Mouse (Mus musculus) CH12F3 (cell line): ENCODE results near the gene Cfap52.

Experiments used
- in situ Hi-C: fragments of 300-500 bp; cut with MboI; formaldehyde crosslinking; loops from 2 replicates; pipeline ENCODE4 v1.14.3; 2020; ENCODE audit warnings: low sequenced_read_pairs

The Cfap52 gene

DNA sequence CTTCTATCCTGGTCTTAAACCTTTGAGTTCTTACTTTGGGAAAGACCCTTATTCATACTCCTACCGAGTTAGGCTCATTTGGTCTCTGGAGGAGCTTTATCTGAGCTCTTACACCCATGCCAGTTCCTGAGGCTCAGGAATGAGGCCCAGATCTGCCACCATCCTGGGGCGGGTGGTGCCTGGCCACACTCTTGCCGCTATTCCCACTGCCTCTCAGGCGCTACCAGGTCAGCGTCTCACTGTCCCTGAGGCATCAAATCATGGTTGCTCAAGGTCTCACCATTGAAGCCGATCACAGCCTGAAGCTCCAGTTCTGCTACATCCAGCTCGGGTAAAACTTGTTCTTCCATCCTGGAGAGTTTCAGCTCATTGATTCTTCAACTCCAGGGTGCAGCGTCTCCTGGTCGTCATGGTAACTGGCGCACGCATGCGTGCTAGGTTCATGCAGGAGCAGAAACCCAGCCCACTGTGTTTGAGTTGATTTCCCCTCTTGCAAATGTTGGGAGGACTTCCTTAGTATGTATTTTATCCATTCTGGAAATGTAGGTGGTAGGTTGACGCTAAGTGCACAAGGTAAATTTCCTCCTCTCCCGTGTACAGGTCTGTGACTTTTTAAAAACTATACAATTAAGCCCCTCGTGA is at the start of gene Cfap52:
TSS of gene Cfap52 (minus strand) at position 410 of the 642 bp plus-strand sequence.
- in situ Hi-C loops = no loop called here

DNA sequence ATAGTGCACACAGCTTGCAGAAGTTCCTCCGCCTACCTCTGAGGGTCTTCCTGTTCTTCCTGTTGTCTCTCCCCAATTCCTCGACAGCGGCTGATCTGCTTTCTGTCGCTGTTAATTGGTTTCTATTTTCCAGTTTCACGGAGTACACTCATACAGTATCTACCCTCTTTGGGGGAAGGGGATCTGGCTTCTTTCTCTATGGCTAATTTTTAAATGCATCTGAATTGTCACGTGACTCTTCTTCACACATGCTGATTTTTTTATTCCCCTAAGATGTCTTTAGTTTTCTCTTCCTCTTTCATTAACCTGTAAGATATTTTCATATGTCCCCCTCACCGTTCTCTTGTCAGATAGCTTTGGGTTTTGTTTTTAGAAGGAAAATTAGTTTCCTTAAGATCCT is 46.8 kb upstream of the Cfap52 start:
- in situ Hi-C loops = loop anchor here (10.0 kb wide), 1 partner anchor 393 kb away; the partner anchor contains the start of gene Ntn1

DNA sequence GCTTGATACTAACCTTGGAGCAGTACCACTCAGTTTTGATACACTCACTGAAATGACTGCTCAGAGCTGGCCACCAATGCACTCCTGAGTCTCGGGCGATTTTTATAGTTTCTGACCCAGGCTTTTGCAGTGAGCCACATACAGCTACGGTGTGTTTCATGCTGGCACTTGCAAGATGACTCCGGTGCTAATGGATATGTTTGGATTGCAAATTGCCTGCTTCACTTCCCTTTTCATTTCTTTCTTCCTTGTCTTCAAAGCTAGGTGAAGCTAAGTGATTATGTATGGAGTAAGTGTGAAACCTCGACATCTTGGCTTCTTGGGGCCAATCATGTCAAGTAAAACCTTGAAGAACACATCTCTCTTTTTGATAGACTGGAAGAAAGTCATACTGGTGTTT is 43.9 kb upstream of the Cfap52 start:
- in situ Hi-C loops = no loop called here

DNA sequence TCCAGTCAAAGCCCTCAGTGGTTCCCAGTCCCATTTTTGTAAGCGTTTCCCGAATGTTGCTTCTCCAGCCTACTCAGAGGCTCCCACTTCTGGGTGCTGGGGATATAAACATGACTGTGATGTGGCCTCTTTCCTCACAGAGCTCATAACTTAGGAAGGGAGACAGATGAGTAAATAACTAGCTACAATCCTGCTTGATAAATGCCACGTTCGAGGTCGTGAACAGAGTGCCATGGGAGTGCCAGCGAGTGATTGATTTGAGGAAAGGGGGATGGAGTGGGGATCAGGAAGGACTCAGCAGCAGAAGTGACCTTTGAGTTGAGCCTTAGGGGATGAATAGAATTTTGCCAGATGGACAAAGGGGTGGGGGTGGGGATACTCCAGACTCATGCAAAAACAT is 42.2 kb upstream of the Cfap52 start:
- in situ Hi-C loops = no loop called here

DNA sequence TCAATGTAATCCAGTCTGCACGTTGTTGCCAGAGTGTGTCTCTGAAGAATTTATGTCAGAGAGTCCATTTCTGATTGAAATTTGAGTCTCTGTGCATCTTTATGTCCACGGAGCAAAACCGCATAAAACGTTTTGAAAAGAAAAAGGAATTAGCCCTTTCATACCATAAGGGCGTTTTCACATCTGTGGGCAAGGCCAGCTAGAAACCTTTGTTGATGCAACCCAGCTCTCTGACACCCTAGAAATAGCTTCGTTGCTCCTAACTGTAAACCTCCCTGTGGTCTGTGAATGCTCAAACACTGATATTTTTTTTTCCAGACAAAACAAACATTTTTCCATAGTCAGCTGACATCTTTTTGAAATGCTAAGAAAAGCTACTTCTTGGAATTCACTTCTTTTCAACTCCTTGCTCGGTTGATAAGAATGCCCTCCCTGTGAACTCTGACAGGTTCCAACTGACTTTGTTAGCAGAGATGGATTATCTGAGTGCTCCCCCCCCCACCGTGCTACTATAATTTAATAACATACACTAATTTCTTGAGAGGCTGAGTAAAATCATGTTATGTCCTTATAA is 40.9 kb upstream of the Cfap52 start:
- in situ Hi-C loops = no loop called here

DNA sequence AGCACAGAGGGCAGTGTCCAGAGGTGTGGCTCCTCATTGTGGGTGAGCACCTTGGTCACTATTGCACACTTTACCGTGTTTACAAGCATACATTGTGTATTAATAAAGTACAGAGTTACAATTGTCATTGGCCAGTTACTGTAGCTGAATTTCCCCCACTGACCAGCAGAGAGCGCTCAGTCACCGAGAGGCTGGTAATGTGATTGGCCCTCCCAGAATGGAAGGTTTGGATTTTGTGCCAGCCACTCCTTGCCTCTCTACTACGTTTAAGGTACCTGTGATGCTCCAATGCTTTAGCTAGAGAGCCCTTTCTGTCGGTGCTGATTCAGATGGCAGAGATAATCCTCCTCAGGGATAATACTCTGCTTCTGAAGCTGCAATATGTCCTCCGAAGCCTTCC is 38.7 kb upstream of the Cfap52 start:
- in situ Hi-C loops = no loop called here

DNA sequence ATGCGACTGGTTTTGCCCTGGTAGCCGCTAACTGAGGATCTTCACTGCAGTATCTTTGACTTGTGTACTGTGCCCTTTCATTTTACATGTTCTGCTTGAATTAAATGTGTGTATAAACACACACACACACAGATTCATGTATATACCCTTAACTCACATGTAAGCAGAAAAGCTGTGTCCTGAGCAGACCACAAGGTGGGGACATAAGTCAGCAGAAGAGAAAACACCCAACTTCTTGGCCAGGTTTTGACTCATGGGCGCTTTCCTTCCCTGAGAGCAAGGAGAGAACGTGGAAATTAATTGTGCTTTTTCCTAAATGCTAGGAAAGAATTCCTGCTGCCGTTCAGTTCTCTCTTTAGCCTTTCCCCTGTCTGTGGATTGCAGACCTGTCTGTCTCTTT is 34.2 kb upstream of the Cfap52 start:
- in situ Hi-C loops = no loop called here

DNA sequence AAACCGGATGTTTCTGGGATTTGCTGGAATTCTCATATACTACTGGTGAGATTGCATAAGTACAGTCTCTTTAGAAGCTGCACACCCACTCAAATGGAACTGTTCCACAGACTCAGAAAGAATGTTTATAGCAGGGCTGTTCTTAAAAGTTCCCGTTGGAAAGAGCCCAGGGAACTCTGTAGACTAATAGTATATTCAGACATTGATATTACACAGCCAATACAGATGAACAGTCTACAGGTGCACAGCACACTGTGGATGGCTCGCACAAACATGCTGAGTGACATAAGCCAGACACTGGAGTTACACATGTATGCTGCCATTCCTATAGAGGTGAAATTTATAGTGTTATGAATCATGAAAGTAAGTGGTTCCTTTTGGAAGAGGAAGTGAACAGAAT is 33.5 kb upstream of the Cfap52 start:
- in situ Hi-C loops = no loop called here

DNA sequence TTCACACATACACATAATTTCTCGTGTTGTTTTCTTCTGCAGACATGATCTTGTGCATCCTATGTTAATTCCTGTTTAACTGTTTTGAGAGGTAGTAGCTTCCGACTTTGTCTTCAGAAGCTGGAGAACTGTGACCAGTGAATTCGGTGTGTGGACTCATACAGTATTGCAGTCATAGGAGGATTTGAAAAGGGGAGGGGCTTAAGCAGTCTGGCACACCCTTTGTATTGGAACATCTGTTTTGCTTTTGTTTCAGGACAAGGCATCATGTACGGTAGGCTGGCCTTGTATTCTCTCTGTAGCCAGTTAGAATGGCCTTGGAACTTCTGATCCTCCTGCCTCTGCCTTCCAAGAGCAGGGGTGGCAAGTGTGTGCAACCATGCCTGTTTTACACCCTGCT is 30.5 kb upstream of the Cfap52 start:
- in situ Hi-C loops = no loop called here

DNA sequence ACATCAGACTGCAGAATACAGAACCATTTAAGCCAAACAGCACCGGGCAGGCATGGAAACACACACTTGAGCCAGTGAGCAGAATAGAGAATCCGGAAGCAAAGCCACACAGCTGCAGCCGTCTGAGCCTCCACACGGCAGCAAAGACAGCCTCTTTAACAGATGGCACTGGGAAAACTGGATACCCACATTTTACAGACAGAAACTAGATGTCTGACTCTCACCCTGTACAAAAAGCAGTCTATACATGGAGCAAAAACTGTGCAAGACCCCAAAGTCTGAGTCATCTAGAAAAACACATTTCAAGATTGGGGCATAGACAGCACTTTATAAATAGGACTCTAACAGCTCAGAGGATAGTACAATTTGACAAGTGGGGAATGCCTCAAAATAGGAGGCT is 25.8 kb upstream of the Cfap52 start:
- in situ Hi-C loops = no loop called here

DNA sequence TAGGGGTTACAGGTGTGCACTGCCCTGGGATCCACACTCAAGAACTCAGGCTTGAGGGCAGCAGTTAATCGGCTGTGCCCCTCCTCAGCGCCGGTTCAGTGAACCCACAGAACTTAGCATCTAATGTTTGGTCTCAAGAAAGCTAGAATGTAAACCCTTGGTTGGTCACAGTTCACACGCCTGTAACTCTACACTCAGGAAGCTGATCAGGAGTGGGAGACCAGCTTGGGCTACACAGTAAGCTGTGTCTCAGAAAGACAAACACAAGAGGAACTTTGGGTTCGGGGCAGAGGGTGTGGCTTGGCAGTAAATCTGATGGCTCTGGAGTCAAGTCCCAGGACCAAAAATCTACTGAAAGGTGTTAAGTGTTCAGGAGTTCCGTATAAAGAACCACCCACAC is 18.1 kb upstream of the Cfap52 start:
- in situ Hi-C loops = no loop called here

DNA sequence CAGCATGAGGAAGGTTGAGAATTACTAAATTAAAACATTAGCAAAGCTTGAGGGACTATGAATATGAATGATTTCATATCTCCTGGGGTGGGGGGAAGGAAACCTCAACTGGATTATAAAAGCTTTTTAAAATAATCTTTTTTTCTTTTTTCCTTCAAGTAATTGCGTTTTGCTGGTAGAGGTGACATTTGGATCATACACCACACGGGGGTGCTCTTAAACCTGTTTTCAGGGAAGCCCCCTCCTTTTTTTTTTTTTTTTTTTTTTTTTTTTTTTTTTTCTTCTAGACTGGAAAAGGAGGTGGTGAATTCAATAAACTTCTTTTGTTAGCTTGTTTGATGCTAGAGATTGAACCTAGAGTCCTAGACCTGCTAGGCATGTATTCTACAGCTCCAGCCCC is 9.8 kb upstream of the Cfap52 start:
- in situ Hi-C loops = no loop called here

DNA sequence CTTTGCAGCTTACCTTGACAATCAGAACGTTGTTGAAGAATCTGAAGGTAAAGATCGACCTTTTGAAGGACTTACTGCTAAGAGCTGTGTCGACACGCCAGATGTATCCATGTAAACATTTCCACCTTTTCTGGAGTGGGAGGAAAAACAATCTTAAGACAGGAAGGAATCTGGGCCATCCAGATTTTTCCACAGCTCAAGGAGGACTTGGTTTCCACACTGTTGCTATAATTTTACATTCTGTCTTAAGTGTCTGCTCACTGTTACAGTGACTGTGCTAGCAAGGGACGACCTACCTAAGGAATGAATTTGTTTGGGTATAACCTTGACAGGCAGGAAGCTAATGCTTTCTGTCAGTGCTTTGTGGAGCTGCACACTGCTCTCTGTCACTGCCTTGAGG is 7.8 kb upstream of the Cfap52 start:
- in situ Hi-C loops = no loop called here

DNA sequence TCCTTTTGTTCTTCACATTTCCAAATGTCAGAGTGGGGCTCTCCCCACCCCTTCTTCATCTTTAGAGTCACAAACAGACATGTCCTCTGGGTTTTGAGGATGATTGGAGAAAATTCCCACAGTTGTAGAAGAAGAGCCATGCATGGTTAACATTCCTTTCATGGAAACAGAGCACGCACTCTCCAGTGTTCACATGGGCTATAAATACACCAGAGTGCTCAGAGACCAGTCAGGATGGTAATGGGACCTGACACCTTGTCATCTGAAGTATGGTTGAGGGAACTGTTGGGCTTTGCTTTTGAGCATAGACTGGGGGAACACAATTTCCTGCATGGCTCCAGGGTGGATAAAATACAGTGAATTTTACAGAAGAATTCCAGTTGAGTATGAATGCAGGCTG is 7.2 kb upstream of the Cfap52 start:
- in situ Hi-C loops = no loop called here

DNA sequence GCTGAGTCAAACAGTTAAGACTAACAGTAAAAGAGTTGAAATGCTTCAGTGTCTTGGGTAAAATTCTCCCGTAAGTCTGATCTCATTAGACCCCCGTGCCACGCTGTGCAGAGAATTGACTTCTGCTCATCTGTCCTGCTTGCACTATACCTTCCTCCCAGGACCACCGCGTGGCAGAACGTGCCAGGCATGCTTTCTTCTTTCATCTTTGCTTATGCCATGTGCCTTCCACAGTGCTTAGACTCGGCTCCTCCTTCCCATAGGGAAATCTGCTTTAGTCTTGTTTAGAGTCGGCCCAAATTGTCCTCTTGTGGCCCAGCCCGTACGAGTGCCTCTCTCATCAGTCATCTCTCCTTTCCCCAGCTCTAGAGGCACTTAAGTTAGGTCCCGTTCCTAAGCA is 2.4 kb upstream of the Cfap52 start:
- in situ Hi-C loops = no loop called here

DNA sequence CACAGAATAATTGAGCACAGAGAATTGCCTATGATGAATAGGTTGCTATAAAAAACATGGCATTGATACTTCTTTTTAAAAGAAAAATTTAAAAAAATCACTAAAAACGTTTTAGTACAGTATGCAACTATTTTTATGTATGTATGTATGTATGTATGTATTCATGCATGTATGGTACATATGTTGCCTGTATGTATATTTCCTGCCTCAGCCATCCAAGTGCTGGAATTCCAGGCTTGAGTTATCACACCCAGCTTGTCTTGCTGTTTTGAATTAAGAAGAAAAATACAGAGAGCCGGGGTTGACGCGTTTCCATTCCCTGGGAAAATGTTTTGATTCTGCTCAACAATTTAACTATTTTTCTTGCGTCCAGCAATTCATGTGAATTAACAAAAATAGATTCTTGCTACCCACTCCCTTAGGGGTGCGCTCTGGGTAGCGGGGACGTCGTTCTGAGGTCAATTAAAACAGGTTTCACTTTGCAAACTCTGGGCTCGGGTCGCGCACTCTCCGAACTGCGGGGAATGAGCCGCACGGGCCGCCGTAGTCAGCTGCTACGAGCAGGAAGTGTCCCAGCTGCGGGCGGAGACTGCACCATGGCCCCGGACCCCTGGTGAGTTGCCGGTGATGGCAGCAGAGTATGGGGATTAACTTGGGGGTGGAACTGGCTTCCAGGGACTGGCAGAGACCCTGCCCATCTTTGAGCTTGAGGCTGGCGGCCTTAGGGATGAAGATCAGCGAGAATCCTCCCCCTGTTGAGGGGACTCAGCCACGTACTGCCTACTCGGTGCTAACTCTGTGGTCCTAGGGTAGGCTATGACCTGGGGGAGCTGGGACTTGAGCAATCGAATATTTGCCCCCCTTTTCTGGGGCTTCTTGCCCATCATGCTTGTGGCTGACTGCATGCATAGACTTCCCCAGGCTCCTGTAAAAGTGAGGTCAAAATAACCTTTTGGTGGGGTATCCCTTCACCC is 741 bp upstream of the Cfap52 start, which contains the start of gene Stx8:
TSS of gene Stx8 (plus strand) at position 289 of the 974 bp plus-strand sequence.
- in situ Hi-C loops = no loop called here

DNA sequence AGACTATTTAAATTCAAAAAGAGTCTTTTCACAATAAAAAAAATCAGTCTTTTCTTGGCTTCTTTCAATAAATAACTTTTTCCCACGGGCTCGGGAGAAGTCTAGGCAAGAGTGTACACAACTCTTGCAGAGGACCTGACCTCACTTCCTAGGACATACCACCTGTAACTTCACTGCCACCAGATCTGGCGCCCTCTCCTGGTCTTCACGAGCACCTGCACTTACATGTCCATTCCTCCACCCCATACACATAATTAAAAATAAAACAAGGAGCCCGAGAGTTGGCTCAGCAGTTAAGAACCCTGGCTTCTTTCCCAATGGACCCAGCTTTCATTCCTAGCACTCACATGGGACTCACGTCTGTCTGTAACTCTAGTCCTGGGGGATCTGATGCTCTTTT is 1.3 kb downstream of the Cfap52 start:
- in situ Hi-C loops = no loop called here

DNA sequence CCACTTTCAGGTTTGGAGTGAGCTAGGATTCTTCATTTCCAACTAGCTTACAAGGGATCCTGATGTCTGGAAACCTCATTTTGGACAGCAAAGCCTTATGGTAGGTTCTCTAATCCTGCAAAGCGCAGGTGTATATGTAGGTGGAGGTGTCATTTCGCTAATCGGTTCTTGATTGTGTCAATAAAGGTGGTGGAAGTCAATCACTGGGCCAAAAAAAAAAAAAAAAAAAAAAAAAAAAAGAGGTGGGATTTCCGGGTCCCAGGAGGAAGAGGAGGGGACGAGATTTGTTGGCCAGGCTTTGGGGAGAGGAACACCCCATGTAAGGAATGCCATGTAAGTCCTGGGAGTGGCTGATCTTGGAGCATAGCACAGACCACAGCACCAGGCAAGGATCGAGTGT is 11.0 kb downstream of the Cfap52 start:
- in situ Hi-C loops = no loop called here

DNA sequence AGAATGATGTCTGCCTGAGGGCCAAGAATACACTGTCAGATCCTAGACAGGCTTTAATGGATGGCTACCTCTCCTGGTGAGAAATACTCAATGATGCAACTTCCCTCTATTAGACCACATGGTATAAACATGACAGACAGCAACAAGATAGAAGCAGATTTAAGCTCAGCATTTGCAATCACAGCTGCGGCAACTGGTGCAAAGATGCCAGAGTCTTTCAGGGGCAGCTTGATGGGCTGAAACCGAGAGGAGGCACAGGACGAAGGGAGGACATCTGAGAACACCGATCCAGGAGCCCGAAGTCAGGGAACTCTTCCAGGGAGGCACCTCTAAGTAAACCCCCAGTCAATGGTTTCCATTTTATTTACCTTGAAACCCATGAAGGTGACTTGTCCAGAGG is 11.8 kb downstream of the Cfap52 start:
- in situ Hi-C loops = no loop called here

DNA sequence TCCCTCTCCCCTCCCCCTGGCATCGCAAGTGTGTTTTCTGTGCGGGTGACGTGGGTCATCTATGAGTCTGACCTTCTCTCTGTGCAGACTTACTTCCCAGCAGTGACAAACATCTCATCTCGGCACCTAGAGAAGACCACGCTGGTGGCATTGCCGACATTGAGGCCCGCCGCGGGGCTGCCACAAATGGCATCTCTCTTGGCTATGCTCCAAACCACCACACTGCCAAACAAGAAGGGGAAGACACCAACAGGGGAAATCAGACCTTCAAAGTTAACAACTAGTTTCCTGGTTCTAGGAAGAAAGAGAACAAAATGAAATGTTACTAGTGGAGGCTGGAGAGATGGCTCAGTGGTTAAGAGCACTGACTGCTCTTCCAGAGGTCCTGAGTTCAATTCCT is 16.0 kb downstream of the Cfap52 start:
- in situ Hi-C loops = no loop called here

DNA sequence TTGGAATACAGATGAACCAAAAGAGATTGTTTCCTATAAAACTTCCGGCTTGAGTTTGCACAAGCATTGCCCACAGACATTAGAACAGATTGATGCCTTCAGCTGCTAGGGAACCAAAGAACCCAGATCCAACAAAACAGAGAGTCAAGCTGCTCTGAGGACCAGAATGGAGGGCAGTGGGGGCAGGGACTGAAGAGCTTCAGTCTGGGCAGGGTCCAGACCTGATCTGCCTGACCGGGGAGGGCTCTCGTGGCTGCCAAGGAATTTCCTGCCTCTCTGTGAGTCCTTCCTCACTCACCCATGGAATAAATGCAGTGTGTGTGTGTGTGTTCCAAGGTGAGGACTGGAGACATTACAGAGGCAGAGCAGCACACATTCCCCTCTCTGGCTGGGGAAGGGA is 17.2 kb downstream of the Cfap52 start:
- in situ Hi-C loops = no loop called here

DNA sequence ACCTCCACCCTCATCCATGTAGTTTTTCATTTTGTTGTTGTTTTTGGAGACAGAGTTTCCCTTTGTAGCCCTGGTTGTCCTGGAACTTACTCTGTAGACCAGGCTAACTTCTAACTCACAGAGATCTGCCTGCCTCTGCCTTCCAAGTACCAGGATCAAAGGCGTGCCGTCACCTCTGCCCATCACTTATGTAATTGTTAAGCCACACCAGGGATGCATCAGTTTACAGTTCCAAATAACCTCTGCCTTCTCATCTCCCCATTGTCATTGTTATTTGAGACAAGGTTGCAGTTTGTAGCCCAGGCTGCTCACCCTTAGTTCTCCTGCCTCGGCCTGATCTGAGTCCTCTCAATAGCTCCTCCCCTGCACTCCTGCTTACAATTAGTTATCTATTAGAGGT is 33.3 kb downstream of the Cfap52 start:
- in situ Hi-C loops = no loop called here
